Mouse (Mus musculus) cortical plate, adult 2 months (tissue): Measurements from ENCODE around the gene Atf7ip. TPM values are rescaled to one million over a fixed set of nuclear protein-coding genes. Genes with fewer than 3 reads are reported as not detected.

Source experiments
- H3K27ac ChIP-seq: fragments of 200-500 bp; 2 replicates; pipeline ENCODE4 v1.5.1; 2012; ENCODE audit warnings: low read length, control low read depth, inconsistent platforms; ENCODE audit not compliant: insufficient read depth
- H3K4me1 ChIP-seq: fragments of 200-500 bp; 2 replicates; pipeline ENCODE4 v1.6.1; 2011; ENCODE audit warnings: low read length; ENCODE audit not compliant: control insufficient read depth, insufficient read depth
- H3K4me3 ChIP-seq: fragments of 200-500 bp; 2 replicates; pipeline ENCODE4 v1.5.1; 2011; ENCODE audit warnings: mild to moderate bottlenecking, low read length, control low read depth; ENCODE audit not compliant: insufficient read depth
- CTCF ChIP-seq: fragments of 200-500 bp; IDR thresholded peaks from 2 replicates; pipeline ENCODE4 v1.5.1; 2011; ENCODE audit warnings: mild to moderate bottlenecking, control low read depth, low read length; ENCODE audit not compliant: insufficient read depth; ENCODE audit errors: extremely low read depth
- POLR2A ChIP-seq: fragments of 200-500 bp; IDR thresholded peaks from 2 replicates; pipeline ENCODE4 v1.6.1; 2011; ENCODE audit warnings: mild to moderate bottlenecking, low read length, control low read depth; ENCODE audit not compliant: insufficient read depth; ENCODE audit errors: extremely low read depth
- polyA plus RNA-seq: library from polyadenylated mRNA; depleted of rRNA; stranded (reverse); fragments of >200 nt; gene quantifications from 2 replicates; pipeline ENCODE4 v1.2.3, GENCODE M21; 2012

The Atf7ip gene
- polyA plus RNA-seq, 1 experiment: 39.5 TPM

DNA sequence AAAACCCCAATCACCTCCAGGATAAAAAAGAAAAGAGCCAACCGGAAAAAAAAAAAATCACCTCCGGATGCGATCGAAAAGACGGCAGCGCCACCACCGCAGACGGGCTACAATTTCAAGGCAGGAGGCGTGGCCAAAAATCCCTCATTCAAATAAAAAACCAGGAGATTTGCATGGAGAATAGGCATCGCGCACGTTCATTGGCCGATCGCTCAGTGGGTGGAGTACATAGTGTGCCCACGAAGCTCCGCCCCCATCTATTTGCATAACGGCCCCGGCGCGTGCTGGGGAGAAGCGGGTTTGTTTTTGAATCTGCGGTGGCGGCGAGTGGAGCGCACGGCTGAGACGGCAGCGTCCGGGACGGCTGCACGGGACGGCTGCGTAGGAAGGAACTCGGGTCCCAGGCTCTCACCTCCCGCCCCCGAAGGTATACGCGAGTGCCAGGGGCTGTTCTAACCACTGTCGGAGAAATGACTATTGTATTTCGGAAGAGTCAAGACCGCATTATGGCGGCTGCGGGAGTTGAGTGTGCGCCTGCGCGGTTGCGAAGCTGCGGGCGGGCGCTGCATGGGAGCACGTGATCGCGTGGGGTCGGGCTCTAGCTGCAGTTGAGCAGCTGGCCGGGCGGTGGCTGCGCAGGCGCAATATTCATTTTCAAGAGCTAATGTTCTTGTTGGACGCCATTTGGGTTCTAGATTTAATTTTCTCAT, 12.7 kb downstream of the Atf7ip start:
- H3K4me3 ChIP-seq: peak overlapping the region; percentile 69
- peak overlapping the region; percentile 98 for H3K27ac ChIP-seq
- peak; percentile 40; the same call in 1 of the 2 replicates for TF ChIP-seq CTCF
- peak; percentile 78 for TF ChIP-seq POLR2A
- H3K4me1 ChIP-seq: no peaks in the 10 kb centered on the region

DNA sequence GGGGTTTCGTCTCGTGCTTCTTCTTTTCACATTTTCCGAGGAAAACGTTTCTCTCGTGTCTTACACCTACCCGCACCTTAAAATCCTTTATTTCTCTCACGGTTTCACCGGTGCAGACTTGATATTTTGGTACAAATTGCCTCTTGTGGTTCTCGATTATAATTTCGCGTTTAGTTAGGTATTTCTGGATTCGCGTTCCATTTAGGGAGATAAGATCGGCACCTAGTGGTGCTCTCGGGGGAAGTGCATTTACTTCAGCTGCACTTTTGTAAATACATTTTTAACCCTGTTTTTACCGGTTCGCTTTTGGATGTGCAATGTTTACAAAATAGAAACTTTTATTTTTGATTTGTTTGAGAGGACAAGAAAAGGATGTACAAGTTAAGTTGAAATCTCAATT, 13.3 kb downstream of the Atf7ip start:
- H3K27ac ChIP-seq: peak overlapping the region; percentile 93
- peak; percentile 22; the same call in 1 of the 2 replicates for TF ChIP-seq CTCF
- TF ChIP-seq POLR2A: no peak
- no peaks in the 10 kb centered on the region for H3K4me1 ChIP-seq
- H3K4me3 ChIP-seq: peak overlapping the region; percentile 69

DNA sequence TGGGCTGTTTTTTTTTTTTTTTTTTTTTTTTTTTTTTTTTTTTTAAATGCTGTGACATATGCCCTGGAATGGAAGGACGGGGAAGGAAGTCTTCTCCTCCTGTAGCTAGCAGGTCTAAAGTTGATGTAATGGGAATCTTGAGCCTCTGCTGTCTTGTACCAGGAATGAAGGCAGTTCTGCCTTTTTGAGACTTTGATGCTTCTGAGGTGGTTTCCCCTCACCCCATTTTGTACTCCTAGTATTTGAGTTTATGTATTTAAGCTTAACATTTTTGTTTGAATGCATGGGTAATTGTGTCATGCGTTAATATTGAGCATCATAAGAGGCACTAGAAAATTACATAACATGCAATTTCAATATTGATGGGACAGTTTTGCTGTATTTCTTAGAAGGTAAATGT, 14.4 kb downstream of the Atf7ip start:
- TF ChIP-seq CTCF (no peak), POLR2A (no peak)
- H3K4me1 ChIP-seq: no peaks in the 10 kb centered on the region
- no peak overlapping the region for H3K27ac ChIP-seq
- peak overlapping the region; percentile 28; the same call in 1 of the 2 replicates for H3K4me3 ChIP-seq

DNA sequence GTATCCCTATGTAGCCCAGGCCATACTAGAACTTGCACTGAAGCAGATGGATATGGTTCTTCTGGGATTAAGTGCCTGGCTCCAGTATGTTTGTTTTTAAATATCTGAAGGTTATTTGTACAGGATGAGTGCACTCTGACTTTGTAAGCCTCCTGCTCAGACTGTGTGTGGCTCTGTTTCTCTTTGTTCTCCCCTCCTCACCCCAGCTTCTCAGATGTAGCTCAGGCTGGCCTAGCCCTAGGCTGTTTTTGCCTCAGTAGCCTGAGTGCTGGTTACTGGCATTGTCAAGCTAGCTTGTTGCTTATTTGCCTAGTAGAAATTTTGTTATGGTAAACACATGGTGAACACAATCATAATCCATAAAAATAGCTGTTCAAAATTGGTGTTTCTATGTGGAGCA, 15.7 kb downstream of the Atf7ip start:
- TF ChIP-seq POLR2A (no peak), CTCF (no peak)
- H3K27ac ChIP-seq: no peak overlapping the region
- no peaks in the 10 kb centered on the region for H3K4me1 ChIP-seq
- H3K4me3 ChIP-seq: no peak overlapping the region

DNA sequence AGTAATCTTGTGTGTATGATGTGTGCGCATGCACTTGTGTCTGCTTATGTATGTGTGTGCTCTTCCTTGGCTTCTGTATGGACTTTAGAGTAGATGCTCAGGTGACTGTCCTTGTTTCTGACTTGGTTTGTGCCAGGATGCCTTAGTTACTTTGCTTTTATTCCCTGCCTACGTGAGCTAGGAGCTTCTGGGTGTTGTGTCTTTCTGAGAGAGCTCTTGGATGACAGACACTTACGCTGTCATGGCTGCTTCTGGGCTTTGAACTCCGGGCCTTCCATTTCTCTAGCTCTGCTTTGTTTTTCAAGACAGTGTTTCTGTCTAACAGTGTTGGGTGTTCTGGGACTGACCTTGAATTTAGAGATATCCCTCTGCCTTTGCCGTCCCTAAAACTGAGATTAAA, 16.7 kb downstream of the Atf7ip start:
- H3K27ac ChIP-seq: no peak overlapping the region
- H3K4me3 ChIP-seq: no peak overlapping the region
- H3K4me1 ChIP-seq: no peaks in the 10 kb centered on the region
- no peak for TF ChIP-seq POLR2A
- no peak for TF ChIP-seq CTCF

DNA sequence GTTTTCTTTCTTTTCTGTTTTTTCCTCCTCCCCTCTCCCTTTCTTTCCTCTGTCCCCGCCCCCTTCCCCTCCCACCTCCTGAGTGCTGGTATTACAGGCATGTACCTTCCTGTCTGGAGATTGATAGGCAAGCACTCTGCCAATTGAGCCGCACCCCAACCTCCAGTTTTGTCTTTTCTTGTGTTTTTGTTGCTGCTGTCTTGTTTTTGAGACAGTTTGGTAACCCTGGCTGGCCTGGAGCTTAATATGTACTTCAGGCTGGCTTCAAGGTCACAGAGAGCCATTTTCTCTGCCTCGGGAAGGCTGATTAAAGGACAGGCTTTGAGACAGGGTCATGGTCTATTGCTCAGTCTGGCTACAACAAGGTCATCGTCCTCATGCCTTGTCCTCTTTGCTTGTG, 18.8 kb downstream of the Atf7ip start:
- H3K4me3 ChIP-seq: no peak overlapping the region
- H3K4me1 ChIP-seq: no peaks in the 10 kb centered on the region
- H3K27ac ChIP-seq: no peak overlapping the region
- no peak for TF ChIP-seq POLR2A
- TF ChIP-seq CTCF: no peak

DNA sequence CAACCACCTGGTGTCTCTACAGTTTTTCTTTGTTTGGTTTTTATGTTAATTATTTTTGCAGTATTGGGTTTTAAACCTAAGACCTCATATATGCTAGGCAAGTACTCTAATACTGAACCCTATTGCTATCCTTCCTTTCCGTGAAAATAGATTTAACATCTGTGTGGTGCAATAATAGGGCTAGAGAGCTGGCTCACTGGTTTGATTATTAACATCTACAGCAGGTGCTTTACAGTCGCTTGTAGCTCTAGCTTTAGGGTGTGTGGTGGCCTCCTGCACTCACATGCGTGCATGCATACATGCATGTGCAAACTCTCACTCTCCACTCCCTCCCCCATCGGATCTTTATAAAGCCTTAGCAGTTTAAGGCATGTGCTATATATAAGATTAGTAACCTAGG, 19.6 kb downstream of the Atf7ip start:
- H3K27ac ChIP-seq: no peak overlapping the region
- no peak overlapping the region for H3K4me3 ChIP-seq
- H3K4me1 ChIP-seq: no peaks in the 10 kb centered on the region
- TF ChIP-seq CTCF: no peak
- TF ChIP-seq POLR2A: no peak

DNA sequence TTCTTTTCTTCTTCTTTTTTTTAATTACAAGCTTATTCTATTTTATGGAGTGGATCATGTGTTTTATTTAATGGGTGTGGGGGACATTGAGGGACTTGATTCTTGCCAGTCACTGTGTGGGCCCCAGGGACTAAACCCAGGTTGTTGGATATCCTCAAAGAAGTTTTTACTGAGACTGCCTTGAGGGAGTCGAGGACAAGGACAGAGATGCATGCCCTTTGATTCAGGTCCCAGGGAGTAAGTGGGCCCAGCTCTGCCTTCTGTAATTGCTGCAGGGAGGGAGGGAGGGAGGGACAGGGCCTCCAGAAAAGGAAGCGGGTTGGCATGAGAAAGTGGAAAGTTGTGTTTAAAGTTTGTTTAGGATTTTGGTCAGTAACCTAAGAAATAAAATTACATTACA, 23.2 kb downstream of the Atf7ip start:
- TF ChIP-seq POLR2A: no peak
- TF ChIP-seq CTCF: no peak
- no peak overlapping the region for H3K4me3 ChIP-seq
- no peaks in the 10 kb centered on the region; the same call in 1 of the 2 replicates for H3K4me1 ChIP-seq
- H3K27ac ChIP-seq: no peak overlapping the region

DNA sequence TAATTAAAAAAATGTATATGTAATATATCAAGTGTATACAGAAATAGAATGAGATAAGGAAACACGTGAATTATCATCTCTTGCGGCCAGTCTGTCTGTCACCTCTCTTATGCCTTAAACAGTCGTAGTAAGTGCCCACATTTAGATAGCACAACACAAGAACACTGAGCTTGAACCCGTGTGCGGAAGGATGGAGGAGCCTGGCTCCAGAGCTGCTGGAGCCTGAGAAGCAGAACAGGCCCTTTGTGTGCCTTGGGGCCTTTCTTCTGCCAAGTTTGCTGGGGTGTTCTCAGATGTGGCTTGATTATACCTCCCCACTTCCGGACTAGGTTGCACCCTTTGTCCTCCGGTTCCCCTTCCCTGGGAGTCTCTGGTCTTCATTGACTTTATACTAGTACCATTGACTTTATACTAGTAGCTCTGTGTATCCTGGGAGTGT, 25.8 kb downstream of the Atf7ip start:
- TF ChIP-seq CTCF (no peak), POLR2A (no peak)
- H3K4me3 ChIP-seq: no peak overlapping the region
- peaks cover 2% of the 10 kb centered on the region for H3K4me1 ChIP-seq
- H3K27ac ChIP-seq: no peak overlapping the region

DNA sequence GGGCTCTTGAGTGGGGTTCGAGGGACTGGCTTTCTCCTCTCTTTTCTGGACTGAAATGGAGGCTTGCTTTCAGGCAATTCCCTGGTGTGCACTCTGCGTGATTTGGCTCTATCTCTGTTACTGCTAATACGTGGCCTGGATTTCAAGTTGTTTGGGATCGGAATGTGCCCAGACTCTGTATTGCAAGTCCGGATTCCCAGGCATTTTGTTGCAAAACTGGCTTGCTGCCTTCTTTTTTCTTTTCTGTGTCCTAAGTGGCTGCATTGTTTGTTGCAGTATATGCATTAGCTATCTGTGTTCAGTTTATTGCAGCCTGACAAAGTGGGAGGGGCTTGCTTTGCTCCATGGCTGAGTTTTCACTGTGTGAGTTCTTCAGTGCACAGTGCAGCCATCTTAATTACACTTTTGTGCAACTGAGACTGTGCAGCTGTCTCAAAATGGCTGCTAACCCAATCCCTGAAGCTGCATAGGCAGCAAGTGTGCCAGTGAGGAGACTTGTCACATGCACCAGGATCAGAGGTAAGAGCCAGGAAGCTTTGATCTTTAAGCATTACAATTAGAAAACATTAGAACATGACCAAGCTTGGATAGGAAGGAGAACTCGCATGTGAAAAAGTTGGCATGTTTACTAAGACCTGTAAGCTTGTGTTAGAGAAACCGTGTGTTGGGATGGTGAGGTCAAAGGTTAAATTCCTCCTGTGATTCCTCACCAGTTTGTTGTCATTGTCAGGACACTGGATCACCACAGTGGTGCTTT, 26.7 kb downstream of the Atf7ip start:
- Histone ChIP-seq H3K4me1 (peaks cover 2% of the 10 kb centered on the region), H3K4me3 (no peak overlapping the region), H3K27ac (peak overlapping the region; percentile 47; the same call in 1 of the 2 replicates)
- TF ChIP-seq CTCF (no peak), POLR2A (0 out of 2 replicates have a peak, but pooled peaks have one; percentile 26)
